Mouse (Mus musculus) ES-Bruce4 (cell line): Measurements from ENCODE around the gene Rab13. TPM values are rescaled to one million over a fixed set of nuclear protein-coding genes. Genes with fewer than 3 reads are reported as not detected.
A peak's percentile ranks its signal among the peaks of the same experiment; 100 is the strongest.

Experiments
- H3K27ac ChIP-seq: 2 replicates; pipeline ENCODE4 v1.5.1; 2012; ENCODE audit warnings: low read length, inconsistent platforms; ENCODE audit not compliant: insufficient read depth
- H3K27me3 ChIP-seq: 2 replicates; pipeline ENCODE4 v1.6.1; 2012; ENCODE audit warnings: mild to moderate bottlenecking, low read length, inconsistent platforms; ENCODE audit not compliant: control insufficient read depth, poor library complexity, insufficient read depth, severe bottlenecking
- H3K36me3 ChIP-seq: 2 replicates; pipeline ENCODE4 v1.6.1; 2012; ENCODE audit warnings: inconsistent platforms, mild to moderate bottlenecking, low read length, moderate library complexity; ENCODE audit not compliant: control insufficient read depth, poor library complexity, insufficient read depth, severe bottlenecking
- H3K4me1 ChIP-seq: one replicate; pipeline ENCODE4 v1.8.1; 2011; ENCODE audit warnings: low read length; ENCODE audit not compliant: control insufficient read depth, insufficient read depth
- H3K4me3 ChIP-seq: 2 replicates; pipeline ENCODE4 v1.5.1; 2011; ENCODE audit warnings: low read depth, mild to moderate bottlenecking, low read length
- H3K9ac ChIP-seq: 2 replicates; pipeline ENCODE4 v1.6.1; 2012; ENCODE audit warnings: low read depth, mild to moderate bottlenecking, inconsistent platforms; ENCODE audit not compliant: poor library complexity, severe bottlenecking
- H3K9me3 ChIP-seq: replicated peaks from 2 replicates; pipeline ENCODE4 v1.6.1; 2012; ENCODE audit warnings: mild to moderate bottlenecking, low read length, inconsistent platforms; ENCODE audit not compliant: control insufficient read depth, poor library complexity, insufficient read depth, severe bottlenecking
- CTCF ChIP-seq: IDR thresholded peaks from one replicate; pipeline ENCODE4 v1.8.1; 2011; ENCODE audit warnings: low read depth, low read length
- EP300 ChIP-seq: IDR thresholded peaks from 2 replicates; pipeline ENCODE4 v1.6.1; 2011; ENCODE audit warnings: low read depth, low read length; ENCODE audit not compliant: insufficient read depth
- POLR2A ChIP-seq: IDR thresholded peaks from one replicate; pipeline ENCODE4 v1.8.1; 2011; ENCODE audit warnings: low read length; ENCODE audit not compliant: insufficient read depth
- polyA plus RNA-seq: library from polyadenylated mRNA; stranded (reverse); fragments of >200 nt; gene quantifications from 2 replicates; pipeline ENCODE4 v1.2.4, GENCODE M21; 2011; ENCODE audit warnings: low read depth; ENCODE audit not compliant: missing spikeins, insufficient read depth, insufficient read length

Gene Rab13
- polyA plus RNA-seq, 1 experiment, result 12.4 TPM

DNA sequence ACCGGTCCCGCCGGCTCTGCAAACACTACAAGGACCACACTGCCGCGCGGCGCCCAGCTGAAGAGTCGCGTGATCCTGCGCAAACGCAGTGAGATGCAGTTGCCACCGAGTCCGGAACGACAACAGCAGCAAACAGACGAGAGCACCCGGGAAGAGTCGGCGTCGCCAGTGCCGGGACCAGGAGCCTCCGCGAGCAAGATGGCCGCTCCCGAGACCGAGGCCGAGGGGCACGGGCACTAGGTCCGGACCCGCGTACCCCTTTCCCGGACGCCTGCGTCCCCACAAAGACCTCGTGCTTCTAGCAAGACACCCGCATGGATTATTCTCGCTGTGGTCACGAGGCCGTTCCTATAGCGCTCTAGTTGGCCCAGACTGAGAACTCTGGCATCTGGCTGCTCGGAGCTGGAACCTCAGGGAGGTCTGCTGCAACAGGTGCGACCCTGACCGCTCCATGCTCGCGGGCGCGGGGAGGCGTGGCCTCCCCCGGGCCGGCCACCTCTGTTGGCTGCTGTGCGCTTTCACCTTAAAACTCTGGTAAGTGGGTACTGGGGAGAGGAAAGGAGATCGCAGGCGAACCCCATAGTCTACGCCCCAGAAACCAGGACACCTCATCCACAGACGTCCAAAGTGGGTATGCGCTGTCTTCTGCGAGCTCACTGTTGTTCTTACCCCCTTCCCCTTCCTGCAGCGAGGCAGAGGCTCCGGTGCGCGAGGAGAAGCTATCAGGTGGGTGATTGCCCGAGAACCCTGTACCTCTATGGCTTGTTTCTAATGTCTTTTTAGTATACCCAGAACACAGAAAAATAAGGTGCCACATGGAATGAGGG lies 18.2 kb downstream of the Rab13 start, which contains the start of gene Jtb:
Gene Jtb, plus strand, starts transcription at position 91 of the 827 bp plus-strand sequence.
- Histone ChIP-seq H3K36me3 (peaks cover 20% of the 10 kb centered on the region), H3K4me3 (peak within 1 kb of the TSS; percentile 97), H3K27me3 (no peaks in the 10 kb centered on the region), H3K9ac (peak within 1 kb of the TSS; percentile 78), H3K9me3 (no peaks in the 10 kb centered on the region), H3K4me1 (no peaks in the 10 kb centered on the region), H3K27ac (peak within 1 kb of the TSS; percentile 64)
- 0 out of 2 replicates have a peak, but pooled peaks have one; percentile 39 for TF ChIP-seq EP300
- TF ChIP-seq POLR2A, result peak; percentile 71
- no peak for TF ChIP-seq CTCF

GRCm38 (mm10) chr3:90241251-90241650 lies 27.8 kb downstream of the Rab13 start:
- Histone ChIP-seq H3K9me3 (no peaks in the 10 kb centered on the region), H3K4me1 (peaks cover 2% of the 10 kb centered on the region), H3K36me3 (peaks cover 2% of the 10 kb centered on the region; the same call in 1 of the 2 replicates), H3K4me3 (no peak overlapping the region), H3K27me3 (no peaks in the 10 kb centered on the region), H3K27ac (no peak overlapping the region), H3K9ac (no peak overlapping the region)
- TF ChIP-seq EP300, result no peak
- no peak for TF ChIP-seq CTCF
- no peak for TF ChIP-seq POLR2A

GRCm38 (mm10) chr3:90241669-90242358 lies 28.3 kb downstream of the Rab13 start:
- H3K4me3 ChIP-seq, result no peak overlapping the region
- H3K9ac ChIP-seq, result no peak overlapping the region
- no peak for TF ChIP-seq CTCF
- TF ChIP-seq POLR2A, result no peak
- no peak for TF ChIP-seq EP300
- H3K4me1 ChIP-seq, result peaks cover 2% of the 10 kb centered on the region
- no peak overlapping the region for H3K27ac ChIP-seq
- no peaks in the 10 kb centered on the region for H3K9me3 ChIP-seq
- H3K36me3 ChIP-seq, result no peaks in the 10 kb centered on the region
- H3K27me3 ChIP-seq, result no peaks in the 10 kb centered on the region

DNA sequence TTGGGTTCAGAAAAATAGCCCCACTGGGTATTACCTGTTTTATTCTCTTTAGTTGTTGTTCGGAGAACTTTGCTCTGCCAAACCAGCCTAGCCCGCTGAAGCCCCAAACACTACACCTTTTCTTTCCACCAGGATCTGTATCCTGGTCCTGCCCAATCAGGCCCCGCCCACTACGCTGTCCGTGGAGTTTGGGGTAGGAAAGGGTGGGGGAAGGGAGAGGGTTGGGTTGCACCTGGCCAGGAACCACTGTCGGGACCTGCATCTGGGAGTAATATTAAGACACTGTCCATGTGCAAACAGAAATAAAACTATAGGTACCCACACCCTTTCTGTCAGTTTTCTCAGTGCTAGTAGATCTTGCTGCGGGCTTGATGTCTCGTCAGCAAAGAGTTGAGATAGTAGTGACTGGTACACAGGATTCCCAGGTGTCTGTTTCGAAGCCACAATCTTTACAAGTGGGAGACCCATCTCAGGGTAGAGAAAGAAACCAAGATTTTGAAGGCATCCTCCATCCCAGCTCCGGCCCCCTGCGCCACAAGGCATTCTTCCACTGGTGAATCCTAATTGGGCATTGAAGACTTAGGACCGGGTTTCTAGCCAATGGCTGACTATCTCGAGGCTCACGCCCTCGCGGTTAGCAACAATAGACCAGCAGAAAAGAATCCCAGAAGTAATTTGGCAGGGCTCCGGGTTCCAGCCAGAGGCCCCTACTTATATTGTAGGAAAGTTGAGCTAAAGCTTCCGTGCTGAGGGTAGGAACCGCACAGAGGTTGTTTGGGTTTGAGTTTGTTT lies 29.7 kb downstream of the Rab13 start, which contains the start of gene Creb3l4:
Gene Creb3l4, minus strand, starts transcription at position 529 of the 792 bp plus-strand sequence.
- Histone ChIP-seq H3K27me3 (no peaks in the 10 kb centered on the region), H3K27ac (peak within 1 kb of the TSS; percentile 69)

DNA sequence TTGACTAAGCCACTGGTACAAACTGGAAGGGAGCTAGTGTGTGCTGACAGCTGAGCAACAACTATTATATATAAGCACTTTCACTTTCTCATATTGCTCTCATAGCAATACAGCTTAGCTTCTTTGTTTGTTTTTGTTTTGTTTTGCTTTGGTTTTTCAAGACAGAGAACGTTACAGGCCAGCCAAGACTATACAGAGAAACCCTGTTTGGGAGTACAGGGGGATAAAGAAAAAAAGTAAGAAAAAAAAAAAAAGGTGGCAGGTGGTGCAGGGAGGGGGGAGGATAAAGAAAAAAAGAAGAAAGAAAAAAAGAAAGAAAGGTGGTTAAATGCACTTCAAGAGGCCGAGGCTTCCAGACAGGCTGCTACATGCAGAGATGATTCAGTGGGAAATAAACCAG lies 31.9 kb downstream of the Rab13 start:
- Histone ChIP-seq H3K36me3 (0 out of 2 replicates have a peak, but pooled peaks cover under 1% of the 10 kb centered on the region), H3K27ac (no peak overlapping the region), H3K9ac (no peak overlapping the region), H3K27me3 (no peaks in the 10 kb centered on the region), H3K9me3 (no peaks in the 10 kb centered on the region), H3K4me1 (peaks cover 2% of the 10 kb centered on the region), H3K4me3 (no peak overlapping the region)
- TF ChIP-seq EP300 (no peak), POLR2A (no peak), CTCF (no peak)

More for the DNA sequence above, 29.7 kb downstream of the Rab13 start, which contains the start of gene Creb3l4:
- peaks cover 2% of the 10 kb centered on the region for H3K4me1 ChIP-seq
- H3K9me3 ChIP-seq, result no peaks in the 10 kb centered on the region
- TF ChIP-seq POLR2A (peak; percentile 28), EP300 (no peak), CTCF (no peak)
- H3K36me3 ChIP-seq, result no peaks in the 10 kb centered on the region
- H3K4me3 ChIP-seq, result peak within 1 kb of the TSS; percentile 65
- peak within 1 kb of the TSS; percentile 63 for H3K9ac ChIP-seq
